Mouse (Mus musculus): ENCODE measurements around the gene Rnf157. TPM values are rescaled to one million over a fixed set of nuclear protein-coding genes. Genes with fewer than 3 reads are reported as not detected.
A peak's percentile ranks its signal among the peaks of the same experiment; 100 is the strongest.

Gene Rnf157
- polyA plus RNA-seq, 1 experiment from 2014 or later = 14.1 TPM

GRCm38 (mm10) chr11:116443935-116444334 is 31.1 kb upstream of the Rnf157 start:
- Histone ChIP-seq H3K27ac (ENCODE audit: low read depth, low read length) (no peak overlapping the region), H3K4me3 (ENCODE audit: low read length) (no peak overlapping the region), H3K9ac (ENCODE audit: low read depth, low read length) (no peak overlapping the region), H3K4me1 (ENCODE audit: control insufficient read depth, insufficient read depth, low read length) (peaks cover 12% of the 10 kb centered on the region), H3K4me2 (replicated peaks; ENCODE audit: low read depth, low read length) (no peak overlapping the region), H3K36me3 (ENCODE audit: control insufficient read depth, insufficient read depth, low read length) (peaks cover 8% of the 10 kb centered on the region; the same call in 1 of the 2 replicates), H3K27me3 (ENCODE audit: control insufficient read depth, insufficient read depth, low read length) (peaks cover 13% of the 10 kb centered on the region; the same call in 1 of the 2 replicates), H3K9me3 (ENCODE audit: control insufficient read depth, low read length) (no peaks in the 10 kb centered on the region)
- 91% methylated on average over 6 of the region's 6 CpGs for WGBS
- no peak for ATAC-seq (ENCODE audit: low FRiP score, low TSS enrichment)

DNA sequence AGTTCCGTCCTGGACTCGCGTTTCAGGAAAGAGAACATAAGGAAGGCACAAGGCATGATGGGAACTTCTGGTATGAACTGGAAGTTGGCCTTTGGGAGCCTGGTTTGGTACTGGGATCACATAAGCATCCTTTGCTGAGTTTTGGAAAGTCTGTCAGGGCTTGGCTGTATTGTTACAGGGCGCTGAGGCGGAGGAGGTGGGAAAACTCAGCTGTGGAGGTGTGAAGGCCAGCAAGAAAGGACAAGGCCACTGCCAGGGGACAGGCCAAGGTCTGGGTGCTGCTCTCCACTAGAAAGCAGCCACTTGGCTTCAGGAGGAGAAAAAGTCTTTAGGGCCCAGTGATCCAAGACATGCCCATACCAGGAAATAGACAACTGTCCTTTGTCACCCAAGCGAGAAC is 30.5 kb upstream of the Rnf157 start:
- 76% methylated on average over 6 of the region's 6 CpGs for WGBS
- no peak for ATAC-seq (ENCODE audit: low FRiP score, low TSS enrichment)
- H3K27me3 ChIP-seq (ENCODE audit: control insufficient read depth, insufficient read depth, low read length) = peaks cover 13% of the 10 kb centered on the region; the same call in 1 of the 2 replicates
- H3K4me2 ChIP-seq (replicated peaks; ENCODE audit: low read depth, low read length) = no peak overlapping the region
- H3K36me3 ChIP-seq (ENCODE audit: control insufficient read depth, insufficient read depth, low read length) = peaks cover 9% of the 10 kb centered on the region; the same call in 1 of the 2 replicates
- H3K4me1 ChIP-seq (ENCODE audit: control insufficient read depth, insufficient read depth, low read length) = peaks cover 12% of the 10 kb centered on the region
- H3K4me3 ChIP-seq (ENCODE audit: low read length) = no peak overlapping the region
- H3K27ac ChIP-seq (ENCODE audit: low read depth, low read length) = no peak overlapping the region
- no peak overlapping the region for H3K9ac ChIP-seq (ENCODE audit: low read depth, low read length)
- H3K9me3 ChIP-seq (ENCODE audit: control insufficient read depth, low read length) = no peaks in the 10 kb centered on the region

DNA sequence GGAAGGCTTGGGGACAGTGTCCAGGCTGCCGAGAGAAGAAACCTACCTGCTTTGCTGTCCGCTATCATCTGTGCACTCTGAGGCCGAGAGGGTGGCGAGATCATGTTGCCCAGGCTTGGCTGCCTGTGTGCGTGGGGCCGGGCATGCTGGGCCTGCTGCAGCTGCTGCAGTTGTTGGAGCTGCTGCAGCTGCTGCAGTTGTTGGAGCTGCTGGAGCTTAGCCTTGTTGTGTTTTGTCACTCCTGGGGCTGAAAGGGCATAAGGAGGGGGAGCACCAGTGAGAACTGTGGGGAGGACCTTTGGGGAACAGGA is 30.0 kb upstream of the Rnf157 start:
- H3K27ac ChIP-seq (ENCODE audit: low read depth, low read length) = no peak overlapping the region
- H3K36me3 ChIP-seq (ENCODE audit: control insufficient read depth, insufficient read depth, low read length) = peaks cover 9% of the 10 kb centered on the region; the same call in 1 of the 2 replicates
- 40% methylated on average over 6 of the region's 6 CpGs for WGBS
- no peak overlapping the region for H3K4me3 ChIP-seq (ENCODE audit: low read length)
- H3K9ac ChIP-seq (ENCODE audit: low read depth, low read length) = no peak overlapping the region
- no peaks in the 10 kb centered on the region for H3K9me3 ChIP-seq (ENCODE audit: control insufficient read depth, low read length)
- ATAC-seq (ENCODE audit: low FRiP score, low TSS enrichment) = no peak
- H3K4me2 ChIP-seq (replicated peaks; ENCODE audit: low read depth, low read length) = no peak overlapping the region
- H3K27me3 ChIP-seq (ENCODE audit: control insufficient read depth, insufficient read depth, low read length) = peaks cover 13% of the 10 kb centered on the region; the same call in 1 of the 2 replicates
- H3K4me1 ChIP-seq (ENCODE audit: control insufficient read depth, insufficient read depth, low read length) = peaks cover 12% of the 10 kb centered on the region

- H3K4me1 ChIP-seq (ENCODE audit: control insufficient read depth, insufficient read depth, low read length) = peaks cover 16% of the 10 kb centered on the region
- 77% methylated on average over 15 of the region's 15 CpGs for WGBS
Measured at GRCm38 (mm10) chr11:116442129-116442866, 29.5 kb upstream of the Rnf157 start.

GRCm38 (mm10) chr11:116440408-116441068 is 27.7 kb upstream of the Rnf157 start:
- Histone ChIP-seq H3K9me3 (ENCODE audit: control insufficient read depth, low read length) (no peaks in the 10 kb centered on the region), H3K4me3 (ENCODE audit: low read length) (no peak overlapping the region), H3K27ac (ENCODE audit: low read depth, low read length) (no peak overlapping the region), H3K27me3 (ENCODE audit: control insufficient read depth, insufficient read depth, low read length) (no peaks in the 10 kb centered on the region), H3K36me3 (ENCODE audit: control insufficient read depth, insufficient read depth, low read length) (peaks cover 29% of the 10 kb centered on the region), H3K4me1 (ENCODE audit: control insufficient read depth, insufficient read depth, low read length) (peaks cover 29% of the 10 kb centered on the region), H3K4me2 (replicated peaks; ENCODE audit: low read depth, low read length) (no peak overlapping the region), H3K9ac (ENCODE audit: low read depth, low read length) (no peak overlapping the region)
- WGBS = 64% methylated on average over 7 of the region's 7 CpGs
- ATAC-seq (ENCODE audit: low FRiP score, low TSS enrichment) = no peak

More at GRCm38 (mm10) chr11:116442129-116442866, 29.5 kb upstream of the Rnf157 start:
- H3K9ac ChIP-seq (ENCODE audit: low read depth, low read length) = no peak overlapping the region
- ATAC-seq (ENCODE audit: low FRiP score, low TSS enrichment) = no peak
- peaks cover 11% of the 10 kb centered on the region; the same call in 1 of the 2 replicates for H3K27me3 ChIP-seq (ENCODE audit: control insufficient read depth, insufficient read depth, low read length)
- H3K27ac ChIP-seq (ENCODE audit: low read depth, low read length) = no peak overlapping the region
- no peaks in the 10 kb centered on the region for H3K9me3 ChIP-seq (ENCODE audit: control insufficient read depth, low read length)
- H3K4me3 ChIP-seq (ENCODE audit: low read length) = no peak overlapping the region
- no peak overlapping the region for H3K4me2 ChIP-seq (replicated peaks; ENCODE audit: low read depth, low read length)
- H3K36me3 ChIP-seq (ENCODE audit: control insufficient read depth, insufficient read depth, low read length) = peaks cover 14% of the 10 kb centered on the region

- Histone ChIP-seq H3K36me3 (ENCODE audit: control insufficient read depth, insufficient read depth, low read length) (peaks cover 29% of the 10 kb centered on the region), H3K4me3 (ENCODE audit: low read length) (no peak overlapping the region), H3K27me3 (ENCODE audit: control insufficient read depth, insufficient read depth, low read length) (no peaks in the 10 kb centered on the region), H3K4me2 (replicated peaks; ENCODE audit: low read depth, low read length) (no peak overlapping the region), H3K9me3 (ENCODE audit: control insufficient read depth, low read length) (no peaks in the 10 kb centered on the region), H3K4me1 (ENCODE audit: control insufficient read depth, insufficient read depth, low read length) (peaks cover 30% of the 10 kb centered on the region), H3K9ac (ENCODE audit: low read depth, low read length) (no peak overlapping the region), H3K27ac (ENCODE audit: low read depth, low read length) (no peak overlapping the region)
- 69% methylated on average over 19 of the region's 19 CpGs for WGBS
- ATAC-seq (ENCODE audit: low FRiP score, low TSS enrichment) = no peak
Measured at GRCm38 (mm10) chr11:116439269-116440240, 26.7 kb upstream of the Rnf157 start.

GRCm38 (mm10) chr11:116437541-116437940 is 24.7 kb upstream of the Rnf157 start:
- ATAC-seq (ENCODE audit: low FRiP score, low TSS enrichment) = no peak
- Histone ChIP-seq H3K27ac (ENCODE audit: low read depth, low read length) (no peak overlapping the region), H3K4me3 (ENCODE audit: low read length) (no peak overlapping the region), H3K27me3 (ENCODE audit: control insufficient read depth, insufficient read depth, low read length) (no peaks in the 10 kb centered on the region), H3K9ac (ENCODE audit: low read depth, low read length) (no peak overlapping the region; the same call in 1 of the 2 replicates), H3K9me3 (ENCODE audit: control insufficient read depth, low read length) (no peaks in the 10 kb centered on the region), H3K4me2 (replicated peaks; ENCODE audit: low read depth, low read length) (no peak overlapping the region), H3K36me3 (ENCODE audit: control insufficient read depth, insufficient read depth, low read length) (peaks cover 29% of the 10 kb centered on the region), H3K4me1 (ENCODE audit: control insufficient read depth, insufficient read depth, low read length) (peaks cover 32% of the 10 kb centered on the region)
- 86% methylated on average over 11 of the region's 11 CpGs for WGBS

DNA sequence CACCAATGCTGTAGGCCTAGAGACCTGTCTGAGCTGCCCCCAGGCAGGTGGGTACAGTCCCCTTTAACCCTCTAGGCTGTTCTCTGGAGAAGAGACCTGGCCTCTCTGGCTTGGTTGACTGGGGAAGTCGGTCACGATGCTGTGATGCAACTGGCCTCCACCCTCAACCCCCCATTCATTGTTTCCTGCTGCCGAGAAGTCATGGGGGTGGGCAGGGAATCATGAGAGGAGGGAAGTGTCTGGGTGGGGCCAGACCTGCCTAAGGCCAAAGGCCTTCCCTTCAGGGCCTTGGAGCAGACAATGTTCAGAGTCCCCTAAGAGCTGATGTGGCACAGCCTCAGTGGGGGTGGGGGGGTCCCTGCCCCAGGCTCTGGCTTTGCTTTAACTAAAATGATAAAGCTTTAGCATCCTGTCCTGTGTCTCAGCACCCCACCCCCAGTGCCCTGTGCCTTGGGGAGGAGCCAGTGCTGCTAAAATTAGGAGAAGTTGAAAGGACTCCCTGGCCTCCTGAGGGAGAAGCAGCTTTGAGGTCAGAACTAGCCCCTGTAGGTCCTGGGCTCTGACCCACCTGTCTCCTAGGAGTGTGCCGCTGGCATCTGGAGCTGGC is 24.0 kb upstream of the Rnf157 start:
- H3K9ac ChIP-seq (ENCODE audit: low read depth, low read length) = peak overlapping the region; percentile 18; the same call in 1 of the 2 replicates
- WGBS = 65% methylated on average over 4 of the region's 4 CpGs
- no peak overlapping the region for H3K4me3 ChIP-seq (ENCODE audit: low read length)
- H3K36me3 ChIP-seq (ENCODE audit: control insufficient read depth, insufficient read depth, low read length) = peaks cover 29% of the 10 kb centered on the region
- H3K27me3 ChIP-seq (ENCODE audit: control insufficient read depth, insufficient read depth, low read length) = no peaks in the 10 kb centered on the region
- H3K27ac ChIP-seq (ENCODE audit: low read depth, low read length) = peak overlapping the region; percentile 4; the same call in 1 of the 2 replicates
- ATAC-seq (ENCODE audit: low FRiP score, low TSS enrichment) = no peak
- H3K4me2 ChIP-seq (replicated peaks; ENCODE audit: low read depth, low read length) = peak overlapping the region; percentile 55; the same call in 1 of the 2 replicates
- no peaks in the 10 kb centered on the region for H3K9me3 ChIP-seq (ENCODE audit: control insufficient read depth, low read length)
- H3K4me1 ChIP-seq (ENCODE audit: control insufficient read depth, insufficient read depth, low read length) = peaks cover 32% of the 10 kb centered on the region

Measured in kidney, embryonic 14.5 days (tissue).